Mouse (Mus musculus) liver, postnatal 0 days (tissue): Measurements from ENCODE around the gene Olfr412. TPM values are rescaled to one million over a fixed set of nuclear protein-coding genes. Genes with fewer than 3 reads are reported as not detected.
A peak's percentile ranks its signal among the peaks of the same experiment; 100 is the strongest.

ENCODE experiments used
- ATAC-seq: fragments of 200-750 bp; cut with Nextera tagmentation; 2 replicates; pipeline ENCODE4 v1.8.0; 2017; ENCODE audit warnings: mild to moderate bottlenecking, moderate library complexity
- DNase-seq: peaks from one replicate; pipeline ENCODE4 v3.0.0-alpha.2; 2016
- H3K27ac ChIP-seq: fragments of 300-500 bp; sonication (generic); 2 replicates; pipeline ENCODE4 v1.5.1; 2014; ENCODE audit warnings: antibody characterized with exemption, moderate library complexity, mild to moderate bottlenecking, low read depth
- H3K27me3 ChIP-seq: fragments of 300-500 bp; sonication (generic); 2 replicates; pipeline ENCODE4 v1.6.1; 2014; ENCODE audit warnings: low read length, control low read depth, mixed read lengths; ENCODE audit not compliant: insufficient read depth
- H3K36me3 ChIP-seq: fragments of 300-500 bp; sonication (generic); replicated peaks from 2 replicates; pipeline ENCODE4 v1.6.1; 2014; ENCODE audit warnings: mild to moderate bottlenecking, control low read depth, low read length, moderate library complexity, mixed read lengths; ENCODE audit not compliant: insufficient read depth
- H3K4me1 ChIP-seq: fragments of 300-500 bp; sonication (generic); 2 replicates; pipeline ENCODE4 v1.6.1; 2014; ENCODE audit warnings: antibody characterized with exemption, mild to moderate bottlenecking, control low read depth; ENCODE audit not compliant: insufficient read depth
- H3K4me2 ChIP-seq: fragments of 300-500 bp; sonication (generic); 2 replicates; pipeline ENCODE4 v1.6.1; 2014; ENCODE audit warnings: low read depth, mild to moderate bottlenecking, low read length, moderate library complexity, mixed read lengths
- H3K4me3 ChIP-seq: fragments of 300-500 bp; sonication (generic); 2 replicates; pipeline ENCODE4 v1.5.1; 2014; ENCODE audit warnings: low read depth, low read length
- H3K9ac ChIP-seq: fragments of 300-500 bp; sonication (generic); replicated peaks from 2 replicates; pipeline ENCODE4 v1.6.1; 2014; ENCODE audit warnings: mild to moderate bottlenecking, moderate library complexity
- H3K9me3 ChIP-seq: fragments of 300-500 bp; sonication (generic); 2 replicates; pipeline ENCODE4 v1.6.1; 2016; ENCODE audit warnings: mild to moderate bottlenecking, control low read depth, low read length, mixed read lengths
- CTCF ChIP-seq: sonication (generic); IDR thresholded peaks from 2 replicates; pipeline ENCODE4 v1.5.1; 2016; ENCODE audit warnings: antibody characterized with exemption, low read depth
- EP300 ChIP-seq: IDR thresholded peaks from 2 replicates; pipeline ENCODE4 v1.6.1; 2016; ENCODE audit warnings: antibody characterized with exemption, low read depth, mild to moderate bottlenecking
- WGBS: fragments of 180-500 bp; shearing (Covaris S2); extraction: QIAGEN DNeasy Blood & Tissue Kit; methylation state at CpG from one replicate; pipeline ENCODE4 v1.1.7; 2014; ENCODE audit not compliant: insufficient replicate concordance; 5-methylcytosine and 5-hydroxymethylcytosine counted together
- polyA plus RNA-seq: library from polyadenylated mRNA; unstranded; fragments of >200 nt; fragmentation: Nextera tagmentation; extraction: Ambion mirVana; gene quantifications from 2 replicates; pipeline ENCODE4 v1.2.1, GENCODE M21; 2015

Gene Olfr412
- polyA plus RNA-seq, 1 experiment from 2014 or later: not detected

- no peak overlapping the region for H3K4me2 ChIP-seq
- no peaks in the 10 kb centered on the region for H3K27me3 ChIP-seq
- no peaks in the 10 kb centered on the region for H3K9me3 ChIP-seq
- no peak overlapping the region for H3K27ac ChIP-seq
- H3K36me3 ChIP-seq: no peaks in the 10 kb centered on the region
- TF ChIP-seq EP300 (no peak), CTCF (peak; percentile 78)
- ATAC-seq: no peak
- H3K4me3 ChIP-seq: no peak overlapping the region
- DNase-seq: peak; percentile 49
- 82% methylated on average over 3 of the region's 3 CpGs for WGBS
- no peak overlapping the region for H3K9ac ChIP-seq
- no peaks in the 10 kb centered on the region for H3K4me1 ChIP-seq
Observed at GRCm38 (mm10) chr11:74376847-74377246, 15.0 kb downstream of the Olfr412 start.

GRCm38 (mm10) chr11:74379166-74379873 lies 17.5 kb downstream of the Olfr412 start:
- TF ChIP-seq CTCF: no peak
- TF ChIP-seq EP300: no peak
- ATAC-seq: no peak
- H3K4me2 ChIP-seq: no peak overlapping the region
- H3K27ac ChIP-seq: no peak overlapping the region
- H3K9ac ChIP-seq: no peak overlapping the region
- H3K9me3 ChIP-seq: no peaks in the 10 kb centered on the region
- WGBS: 48% methylated on average over 4 of the region's 4 CpGs
- H3K4me3 ChIP-seq: no peak overlapping the region
- DNase-seq: peak; percentile 11
- H3K4me1 ChIP-seq: no peaks in the 10 kb centered on the region
- H3K36me3 ChIP-seq: no peaks in the 10 kb centered on the region
- no peaks in the 10 kb centered on the region for H3K27me3 ChIP-seq

GRCm38 (mm10) chr11:74385674-74386073 lies 23.8 kb downstream of the Olfr412 start:
- no peak for DNase-seq
- 66% methylated on average over 9 of the region's 9 CpGs for WGBS
- H3K27me3 ChIP-seq: no peaks in the 10 kb centered on the region
- H3K4me2 ChIP-seq: no peak overlapping the region
- no peak overlapping the region for H3K4me3 ChIP-seq
- no peak for ATAC-seq
- H3K9me3 ChIP-seq: no peaks in the 10 kb centered on the region
- TF ChIP-seq EP300: no peak
- no peak for TF ChIP-seq CTCF
- H3K36me3 ChIP-seq: no peaks in the 10 kb centered on the region
- 0 out of 2 replicates have a peak, but pooled peaks cover 3% of the 10 kb centered on the region for H3K4me1 ChIP-seq
- H3K9ac ChIP-seq: no peak overlapping the region
- H3K27ac ChIP-seq: no peak overlapping the region

GRCm38 (mm10) chr11:74387203-74387602 lies 25.3 kb downstream of the Olfr412 start:
- no peaks in the 10 kb centered on the region for H3K36me3 ChIP-seq
- no peak for DNase-seq
- 0 out of 2 replicates have a peak, but pooled peaks cover 3% of the 10 kb centered on the region for H3K4me1 ChIP-seq
- no peaks in the 10 kb centered on the region for H3K9me3 ChIP-seq
- H3K27ac ChIP-seq: no peak overlapping the region
- WGBS: 67% methylated on average over 5 of the region's 5 CpGs
- H3K27me3 ChIP-seq: no peaks in the 10 kb centered on the region
- no peak overlapping the region for H3K4me3 ChIP-seq
- H3K4me2 ChIP-seq: no peak overlapping the region
- TF ChIP-seq EP300: no peak
- no peak overlapping the region for H3K9ac ChIP-seq
- no peak for ATAC-seq

- no peak for DNase-seq
- Histone ChIP-seq H3K4me3 (no peak overlapping the region), H3K27ac (no peak overlapping the region), H3K36me3 (no peaks in the 10 kb centered on the region), H3K4me1 (0 out of 2 replicates have a peak, but pooled peaks cover 2% of the 10 kb centered on the region), H3K27me3 (no peaks in the 10 kb centered on the region), H3K9ac (no peak overlapping the region), H3K4me2 (no peak overlapping the region), H3K9me3 (no peaks in the 10 kb centered on the region)
- no peak for ATAC-seq
- no peak for TF ChIP-seq EP300
- TF ChIP-seq CTCF: no peak
- 63% methylated on average over 11 of the region's 11 CpGs for WGBS
Observed at GRCm38 (mm10) chr11:74391899-74392298, 30.0 kb downstream of the Olfr412 start.

- H3K9ac ChIP-seq: no peak overlapping the region
- WGBS: 69% methylated on average over 6 of the region's 6 CpGs
- H3K4me2 ChIP-seq: no peak overlapping the region
- TF ChIP-seq CTCF (no peak), EP300 (no peak)
- H3K9me3 ChIP-seq: no peaks in the 10 kb centered on the region
- no peaks in the 10 kb centered on the region for H3K36me3 ChIP-seq
- ATAC-seq (no peak), DNase-seq (no peak)
- no peak overlapping the region for H3K4me3 ChIP-seq
- no peak overlapping the region for H3K27ac ChIP-seq
- no peaks in the 10 kb centered on the region for H3K27me3 ChIP-seq
- H3K4me1 ChIP-seq: 0 out of 2 replicates have a peak, but pooled peaks cover 2% of the 10 kb centered on the region
Observed at GRCm38 (mm10) chr11:74392903-74393302, 31.0 kb downstream of the Olfr412 start.
